Mouse (Mus musculus) mouse embryonic stem cell (cell line): ENCODE measurements around the gene Klhl4.

ENCODE experiments used
- in situ Hi-C, 2 experiments: fragments of 300-500 bp; cut with MboI; formaldehyde crosslinking; loops; 1 replicate in 1 of 2; 3 replicates in 1 of 2; pipeline ENCODE4 v1.14.3; 2019 to 2020; ENCODE audit warnings: low sequenced_read_pairs in 2 of 2, low pct_unique_long_range_greater_than_20kb in 1 of 2, mixed read lengths in 1 of 2; ENCODE audit not compliant: unreplicated experiment in 1 of 2

Klhl4 gene

DNA sequence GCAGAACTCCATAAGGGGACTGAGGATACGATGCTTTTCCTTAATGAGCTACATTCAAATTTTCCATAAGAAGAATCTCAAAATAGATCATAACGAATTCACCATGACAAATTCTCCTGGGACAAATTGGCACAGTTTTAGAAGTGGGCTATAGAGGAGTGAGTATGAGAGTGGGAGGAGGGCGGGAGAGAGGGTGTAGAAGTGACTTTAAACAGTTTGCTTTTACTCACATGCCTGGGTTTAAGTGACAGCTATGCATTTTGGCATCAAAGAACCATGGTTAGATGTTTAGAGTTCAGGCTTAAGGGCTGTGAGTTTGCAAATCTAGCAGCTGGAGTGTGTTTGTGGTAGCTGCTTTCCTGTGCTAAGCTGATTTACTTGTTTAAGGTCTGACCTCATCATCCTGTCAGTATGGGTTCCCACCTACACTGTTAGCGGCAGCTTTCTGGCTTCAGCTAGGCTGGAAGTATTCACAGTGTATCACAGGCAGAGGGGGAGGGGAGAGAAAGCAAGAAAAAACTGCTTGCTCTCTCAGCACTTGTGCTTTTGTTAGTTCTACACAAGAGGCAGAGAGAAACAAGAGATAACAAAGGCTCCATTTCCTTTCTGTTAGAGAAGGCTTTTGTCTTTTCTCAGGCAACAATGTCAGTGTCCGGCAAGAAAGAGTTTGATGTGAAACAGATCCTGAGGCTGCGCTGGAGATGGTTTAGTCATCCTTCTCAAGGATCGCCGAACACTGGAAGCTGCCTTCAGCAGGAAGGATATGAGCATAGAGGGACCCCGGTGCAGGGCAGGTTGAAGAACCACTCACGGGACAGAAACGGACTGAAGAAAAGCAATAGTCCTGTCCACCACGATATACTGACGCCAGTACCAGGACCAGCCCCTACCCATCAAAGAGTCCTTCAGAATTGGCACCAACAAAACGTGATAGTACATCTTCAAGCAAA lies at the start of gene Klhl4:
Klhl4 (plus strand) TSS at position 552 of the 950 bp plus-strand sequence.
- in situ Hi-C loops: no loop called here

DNA sequence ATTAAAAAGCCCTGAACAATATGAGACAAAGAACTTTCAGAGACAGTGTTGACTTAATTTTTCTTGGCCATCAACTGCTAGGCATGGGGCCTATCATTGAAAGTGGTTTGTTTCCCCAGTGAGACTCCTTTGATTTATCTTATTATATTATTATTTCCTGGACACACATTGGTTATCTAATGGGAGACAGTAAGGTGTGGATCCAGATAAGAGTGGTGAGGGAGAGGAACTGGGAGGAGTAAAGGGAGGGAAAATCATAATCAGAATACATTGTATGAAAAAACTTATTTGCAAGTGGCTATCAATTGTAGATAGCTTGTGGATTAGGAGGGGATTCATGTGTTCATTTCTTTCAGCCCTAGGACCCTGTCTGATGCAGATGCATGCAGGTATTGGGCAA lies 10.0 kb downstream of the Klhl4 start:
- in situ Hi-C loops: no loop called here

GRCm38 (mm10) chrX:114486691-114487090 lies 12.6 kb downstream of the Klhl4 start:
- in situ Hi-C loops: no loop called here

DNA sequence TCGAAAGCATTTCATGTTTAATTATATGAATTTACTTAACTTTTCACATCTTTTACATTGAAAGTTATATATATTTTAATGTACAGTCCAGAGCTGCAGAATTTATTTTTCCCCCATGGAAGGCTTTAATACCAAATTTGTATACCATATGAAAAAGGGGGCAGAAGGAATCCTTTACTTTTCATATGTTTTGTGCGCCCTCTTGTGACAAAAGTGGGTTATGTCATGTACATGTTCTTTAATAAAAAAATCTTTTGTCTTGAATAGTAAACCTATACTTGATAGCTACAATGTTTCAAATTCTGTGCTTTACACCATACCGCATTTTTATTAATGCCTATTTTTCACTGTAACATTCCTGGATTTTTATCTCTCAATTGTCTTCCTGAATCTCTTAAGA lies 84.0 kb downstream of the Klhl4 start:
- in situ Hi-C loops: loop anchor here in 1 of 2 experiments (25.0 kb wide), 1 partner anchor 246 kb away; no protein-coding TSS in a partner anchor

GRCm38 (mm10) chrX:114582311-114582710 lies 108.2 kb downstream of the Klhl4 start:
- in situ Hi-C loops: no loop called here
